Mouse (Mus musculus): ENCODE measurements around the gene Syt3. TPM values are rescaled to one million over a fixed set of nuclear protein-coding genes. Genes with fewer than 3 reads are reported as not detected.

The Syt3 gene
- polyA plus RNA-seq, 1 experiment from 2014 or later: 61.8 TPM

GRCm38 (mm10) chr7:44437188-44437587 lies 53.3 kb downstream of the Syt3 start:
- 76% methylated on average over 1 of the region's 1 CpGs for WGBS

GRCm38 (mm10) chr7:44437933-44438332 lies 54.0 kb downstream of the Syt3 start:
- peaks cover 13% of the 10 kb centered on the region for H3K4me1 ChIP-seq (replicated peaks; ENCODE audit: control insufficient read depth, insufficient read depth, low read length)
- no peak for ATAC-seq (ENCODE audit: low FRiP score)
- 60% methylated on average over 8 of the region's 8 CpGs for WGBS
- no peaks in the 10 kb centered on the region for H3K9me3 ChIP-seq (ENCODE audit: control insufficient read depth, low read length)
- no peaks in the 10 kb centered on the region for H3K27me3 ChIP-seq (ENCODE audit: control insufficient read depth, insufficient read depth, low read length)
- no peak overlapping the region for H3K27ac ChIP-seq
- H3K9ac ChIP-seq: peak overlapping the region; percentile 4; the same call in 1 of the 2 replicates
- H3K4me3 ChIP-seq (replicated peaks; ENCODE audit: low read length): no peak overlapping the region
- no peak overlapping the region for H3K4me2 ChIP-seq (replicated peaks)
- 0 out of 2 replicates have a peak, but pooled peaks cover 4% of the 10 kb centered on the region for H3K36me3 ChIP-seq (replicated peaks; ENCODE audit: control insufficient read depth, insufficient read depth)
- no peak for DNase-seq (ENCODE audit: low spot score)

More at GRCm38 (mm10) chr7:44437188-44437587, 53.3 kb downstream of the Syt3 start:
- no peaks in the 10 kb centered on the region for H3K9me3 ChIP-seq (ENCODE audit: control insufficient read depth, low read length)
- H3K36me3 ChIP-seq (replicated peaks; ENCODE audit: control insufficient read depth, insufficient read depth): 0 out of 2 replicates have a peak, but pooled peaks cover 4% of the 10 kb centered on the region
- no peak overlapping the region for H3K27ac ChIP-seq
- DNase-seq (ENCODE audit: low spot score) (no peak), ATAC-seq (ENCODE audit: low FRiP score) (no peak)
- no peak overlapping the region for H3K4me3 ChIP-seq (replicated peaks; ENCODE audit: low read length)
- H3K9ac ChIP-seq: no peak overlapping the region
- H3K27me3 ChIP-seq (ENCODE audit: control insufficient read depth, insufficient read depth, low read length): no peaks in the 10 kb centered on the region
- peaks cover 20% of the 10 kb centered on the region for H3K4me1 ChIP-seq (replicated peaks; ENCODE audit: control insufficient read depth, insufficient read depth, low read length)
- H3K4me2 ChIP-seq (replicated peaks): no peak overlapping the region

- no peak overlapping the region for H3K9ac ChIP-seq
- DNase-seq (ENCODE audit: low spot score): no peak
- H3K27ac ChIP-seq: no peak overlapping the region
- WGBS: 76% methylated on average over 2 of the region's 2 CpGs
- no peaks in the 10 kb centered on the region for H3K9me3 ChIP-seq (ENCODE audit: control insufficient read depth, low read length)
- H3K4me1 ChIP-seq (replicated peaks; ENCODE audit: control insufficient read depth, insufficient read depth, low read length): peaks cover 28% of the 10 kb centered on the region
- H3K4me2 ChIP-seq (replicated peaks): no peak overlapping the region
- no peak overlapping the region for H3K4me3 ChIP-seq (replicated peaks; ENCODE audit: low read length)
- peaks cover 8% of the 10 kb centered on the region for H3K36me3 ChIP-seq (replicated peaks; ENCODE audit: control insufficient read depth, insufficient read depth)
- no peak for ATAC-seq (ENCODE audit: low FRiP score)
- no peaks in the 10 kb centered on the region for H3K27me3 ChIP-seq (ENCODE audit: control insufficient read depth, insufficient read depth, low read length)
Measured at GRCm38 (mm10) chr7:44439696-44440095, 55.8 kb downstream of the Syt3 start.

GRCm38 (mm10) chr7:44440479-44440878 lies 56.6 kb downstream of the Syt3 start:
- no peak overlapping the region for H3K9ac ChIP-seq
- 84% methylated on average over 1 of the region's 1 CpGs for WGBS

GRCm38 (mm10) chr7:44441180-44441579 lies 57.3 kb downstream of the Syt3 start:
- Histone ChIP-seq H3K9me3 (ENCODE audit: control insufficient read depth, low read length) (no peaks in the 10 kb centered on the region), H3K36me3 (replicated peaks; ENCODE audit: control insufficient read depth, insufficient read depth) (peaks cover 19% of the 10 kb centered on the region), H3K9ac (peak overlapping the region; percentile 100), H3K4me1 (replicated peaks; ENCODE audit: control insufficient read depth, insufficient read depth, low read length) (peaks cover 43% of the 10 kb centered on the region), H3K27ac (peak overlapping the region; percentile 100), H3K4me3 (replicated peaks; ENCODE audit: low read length) (peak overlapping the region; percentile 91), H3K27me3 (ENCODE audit: control insufficient read depth, insufficient read depth, low read length) (no peaks in the 10 kb centered on the region), H3K4me2 (replicated peaks) (peak overlapping the region; percentile 98)
- DNase-seq (ENCODE audit: low spot score) (no peak), ATAC-seq (ENCODE audit: low FRiP score) (no peak)
- WGBS: 11% methylated on average over 1 of the region's 1 CpGs

More at GRCm38 (mm10) chr7:44440479-44440878, 56.6 kb downstream of the Syt3 start:
- H3K9me3 ChIP-seq (ENCODE audit: control insufficient read depth, low read length): no peaks in the 10 kb centered on the region
- DNase-seq (ENCODE audit: low spot score) (no peak), ATAC-seq (ENCODE audit: low FRiP score) (no peak)
- no peak overlapping the region for H3K4me3 ChIP-seq (replicated peaks; ENCODE audit: low read length)
- H3K4me2 ChIP-seq (replicated peaks): no peak overlapping the region
- no peaks in the 10 kb centered on the region for H3K27me3 ChIP-seq (ENCODE audit: control insufficient read depth, insufficient read depth, low read length)
- peak overlapping the region; percentile 100; the same call in 1 of the 2 replicates for H3K27ac ChIP-seq
- H3K4me1 ChIP-seq (replicated peaks; ENCODE audit: control insufficient read depth, insufficient read depth, low read length): peaks cover 36% of the 10 kb centered on the region
- H3K36me3 ChIP-seq (replicated peaks; ENCODE audit: control insufficient read depth, insufficient read depth): peaks cover 12% of the 10 kb centered on the region

- Histone ChIP-seq H3K4me1 (replicated peaks; ENCODE audit: control insufficient read depth, insufficient read depth, low read length) (peaks cover 48% of the 10 kb centered on the region), H3K27ac (peak overlapping the region; percentile 100), H3K4me2 (replicated peaks) (peak overlapping the region; percentile 98), H3K9me3 (ENCODE audit: control insufficient read depth, low read length) (no peaks in the 10 kb centered on the region), H3K36me3 (replicated peaks; ENCODE audit: control insufficient read depth, insufficient read depth) (peaks cover 24% of the 10 kb centered on the region), H3K9ac (peak overlapping the region; percentile 100), H3K4me3 (replicated peaks; ENCODE audit: low read length) (peak overlapping the region; percentile 91), H3K27me3 (ENCODE audit: control insufficient read depth, insufficient read depth, low read length) (no peaks in the 10 kb centered on the region)
- under 1% methylated on average over 12 of the region's 14 CpGs for WGBS
- DNase-seq (ENCODE audit: low spot score) (peak; percentile 79), ATAC-seq (ENCODE audit: low FRiP score) (peak; percentile 80)
Measured at GRCm38 (mm10) chr7:44441648-44442109, 57.8 kb downstream of the Syt3 start.

GRCm38 (mm10) chr7:44442407-44442821 lies 58.5 kb downstream of the Syt3 start:
- H3K4me2 ChIP-seq (replicated peaks): peak overlapping the region; percentile 98
- H3K36me3 ChIP-seq (replicated peaks; ENCODE audit: control insufficient read depth, insufficient read depth): peaks cover 30% of the 10 kb centered on the region
- peak overlapping the region; percentile 91 for H3K4me3 ChIP-seq (replicated peaks; ENCODE audit: low read length)
- H3K27me3 ChIP-seq (ENCODE audit: control insufficient read depth, insufficient read depth, low read length): no peaks in the 10 kb centered on the region
- H3K9me3 ChIP-seq (ENCODE audit: control insufficient read depth, low read length): no peaks in the 10 kb centered on the region
- DNase-seq (ENCODE audit: low spot score) (no peak), ATAC-seq (ENCODE audit: low FRiP score) (peak; percentile 31)
- peak overlapping the region; percentile 100 for H3K27ac ChIP-seq
- WGBS: 1% methylated on average over 14 of the region's 14 CpGs
- peak overlapping the region; percentile 100 for H3K9ac ChIP-seq
- H3K4me1 ChIP-seq (replicated peaks; ENCODE audit: control insufficient read depth, insufficient read depth, low read length): peaks cover 54% of the 10 kb centered on the region

- peak overlapping the region; percentile 98 for H3K4me2 ChIP-seq (replicated peaks)
- peak overlapping the region; percentile 91 for H3K4me3 ChIP-seq (replicated peaks; ENCODE audit: low read length)
- H3K27ac ChIP-seq: peak overlapping the region; percentile 100
- H3K36me3 ChIP-seq (replicated peaks; ENCODE audit: control insufficient read depth, insufficient read depth): peaks cover 41% of the 10 kb centered on the region
- WGBS: 5% methylated on average over 20 of the region's 20 CpGs
- ATAC-seq (ENCODE audit: low FRiP score): peak; percentile 31; the same call in 1 of the 2 replicates
- no peaks in the 10 kb centered on the region for H3K9me3 ChIP-seq (ENCODE audit: control insufficient read depth, low read length)
- peak overlapping the region; percentile 100 for H3K9ac ChIP-seq
- no peaks in the 10 kb centered on the region for H3K27me3 ChIP-seq (ENCODE audit: control insufficient read depth, insufficient read depth, low read length)
- peak; percentile 68 for DNase-seq (ENCODE audit: low spot score)
- H3K4me1 ChIP-seq (replicated peaks; ENCODE audit: control insufficient read depth, insufficient read depth, low read length): peaks cover 52% of the 10 kb centered on the region
Measured at GRCm38 (mm10) chr7:44443268-44444173, 59.6 kb downstream of the Syt3 start.

GRCm38 (mm10) chr7:44444886-44445527 lies 61.1 kb downstream of the Syt3 start:
- Histone ChIP-seq H3K27me3 (ENCODE audit: control insufficient read depth, insufficient read depth, low read length) (no peaks in the 10 kb centered on the region), H3K9me3 (ENCODE audit: control insufficient read depth, low read length) (no peaks in the 10 kb centered on the region), H3K36me3 (replicated peaks; ENCODE audit: control insufficient read depth, insufficient read depth) (peaks cover 56% of the 10 kb centered on the region), H3K4me2 (replicated peaks) (peak overlapping the region; percentile 98), H3K27ac (no peak overlapping the region), H3K9ac (peak overlapping the region; percentile 100), H3K4me3 (replicated peaks; ENCODE audit: low read length) (peak overlapping the region; percentile 91), H3K4me1 (replicated peaks; ENCODE audit: control insufficient read depth, insufficient read depth, low read length) (peaks cover 55% of the 10 kb centered on the region)
- DNase-seq (ENCODE audit: low spot score): no peak
- ATAC-seq (ENCODE audit: low FRiP score): no peak
- 29% methylated on average over 28 of the region's 29 CpGs for WGBS

Data from hindbrain, embryonic 14.5 days (tissue).